Mouse (Mus musculus): ENCODE measurements around the gene Gm7970. TPM values are rescaled to one million over a fixed set of nuclear protein-coding genes. Genes with fewer than 3 reads are reported as not detected.
"Not testable (repeated sequence)": the region's sequence is repeated elsewhere in the genome, so short reads cannot be mapped to it uniquely, and the experiment has no call there.

Gm7970 gene
- not detected in 2 replicates for polyA plus RNA-seq (2015; fragmentation: Nextera tagmentation; extraction: Ambion mirVana)

DNA sequence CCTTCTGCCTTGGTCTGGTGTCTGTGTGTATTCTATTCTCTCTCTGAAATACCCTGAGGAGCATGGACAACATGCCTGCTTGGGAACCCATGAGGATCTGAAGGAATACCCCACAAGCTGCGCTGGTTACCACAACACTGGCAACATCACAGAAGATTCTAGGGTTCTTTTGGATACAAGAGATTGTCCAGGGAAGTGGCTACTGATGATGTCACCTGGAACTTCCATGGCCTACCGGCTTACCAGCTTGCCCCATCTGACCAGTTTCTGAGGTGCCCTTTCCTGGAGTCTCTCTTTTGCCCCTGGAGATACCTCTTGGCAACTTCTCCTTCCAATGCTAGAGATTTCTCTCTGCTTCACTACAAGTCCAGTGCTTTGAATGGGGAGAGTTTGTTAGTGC, at the start of gene Gm7970:
Gene Gm7970, minus strand, starts transcription at position 101 of the 400 bp plus-strand sequence.
- H3K9ac ChIP-seq (replicated peaks; ENCODE audit: low read depth, low read length); ATAC-seq; H3K9me3 ChIP-seq (ENCODE audit: control insufficient read depth, low read length); H3K4me1 ChIP-seq (replicated peaks; ENCODE audit: control insufficient read depth, insufficient read depth, low read length); H3K4me2 ChIP-seq (ENCODE audit: low read length); H3K4me3 ChIP-seq (replicated peaks; ENCODE audit: low read length); H3K36me3 ChIP-seq (ENCODE audit: control insufficient read depth, insufficient read depth); H3K27ac ChIP-seq (ENCODE audit: low read length); H3K27me3 ChIP-seq (replicated peaks; ENCODE audit: control insufficient read depth, insufficient read depth, low read length): not testable (repeated sequence)
- no CpG with 5 or more reads among the region's 2 CpGs for WGBS

- not testable (repeated sequence) for H3K9me3 ChIP-seq (ENCODE audit: control insufficient read depth, low read length); H3K27ac ChIP-seq (ENCODE audit: low read length); ATAC-seq; H3K4me3 ChIP-seq (replicated peaks; ENCODE audit: low read length); H3K4me1 ChIP-seq (replicated peaks; ENCODE audit: control insufficient read depth, insufficient read depth, low read length); H3K27me3 ChIP-seq (replicated peaks; ENCODE audit: control insufficient read depth, insufficient read depth, low read length); H3K4me2 ChIP-seq (ENCODE audit: low read length); H3K9ac ChIP-seq (replicated peaks; ENCODE audit: low read depth, low read length); H3K36me3 ChIP-seq (ENCODE audit: control insufficient read depth, insufficient read depth)
- WGBS, result 95% methylated on average over 15 of the region's 15 CpGs
Measured at GRCm38 (mm10) chr14:41600935-41601334, 45.6 kb upstream of the Gm7970 start.

DNA sequence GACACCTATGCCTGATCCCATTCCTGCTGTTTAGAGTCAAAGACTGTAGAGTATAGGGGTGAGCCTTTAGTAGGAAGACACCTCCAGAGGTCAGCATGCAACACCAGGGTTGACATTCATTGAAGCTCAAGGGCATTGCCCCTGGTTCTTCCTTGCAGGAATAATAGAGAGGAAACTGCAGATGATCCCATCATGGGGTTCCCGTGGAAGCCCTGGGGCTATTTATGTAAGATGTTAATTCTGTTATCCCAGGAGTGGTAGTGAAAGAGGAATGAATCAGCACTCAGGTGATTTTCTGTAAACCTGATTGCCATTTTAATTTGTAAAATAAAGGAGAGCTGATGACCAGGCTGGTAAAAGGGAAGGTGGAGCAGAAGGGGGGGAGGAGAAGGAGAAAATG, 31.0 kb upstream of the Gm7970 start:
- not testable (repeated sequence) for H3K4me1 ChIP-seq (replicated peaks; ENCODE audit: control insufficient read depth, insufficient read depth, low read length); ATAC-seq; H3K27ac ChIP-seq (ENCODE audit: low read length); H3K9me3 ChIP-seq (ENCODE audit: control insufficient read depth, low read length); H3K4me3 ChIP-seq (replicated peaks; ENCODE audit: low read length); H3K9ac ChIP-seq (replicated peaks; ENCODE audit: low read depth, low read length); H3K4me2 ChIP-seq (ENCODE audit: low read length); H3K36me3 ChIP-seq (ENCODE audit: control insufficient read depth, insufficient read depth); H3K27me3 ChIP-seq (replicated peaks; ENCODE audit: control insufficient read depth, insufficient read depth, low read length)
- 81% methylated on average over 1 of the region's 1 CpGs for WGBS

GRCm38 (mm10) chr14:41572911-41573310, 17.5 kb upstream of the Gm7970 start, which contains the start of gene 1700049E17Rik2:
TSS of gene 1700049E17Rik2 (plus strand) at chr14:41573211.
- not testable (repeated sequence) for ATAC-seq; H3K4me2 ChIP-seq (ENCODE audit: low read length); H3K27ac ChIP-seq (ENCODE audit: low read length); H3K9ac ChIP-seq (replicated peaks; ENCODE audit: low read depth, low read length); H3K9me3 ChIP-seq (ENCODE audit: control insufficient read depth, low read length); H3K4me1 ChIP-seq (replicated peaks; ENCODE audit: control insufficient read depth, insufficient read depth, low read length); H3K36me3 ChIP-seq (ENCODE audit: control insufficient read depth, insufficient read depth); H3K27me3 ChIP-seq (replicated peaks; ENCODE audit: control insufficient read depth, insufficient read depth, low read length); H3K4me3 ChIP-seq (replicated peaks; ENCODE audit: low read length)
- no CpG with 5 or more reads among the region's 1 CpGs for WGBS

GRCm38 (mm10) chr14:41524695-41525094, 30.7 kb downstream of the Gm7970 start:
- H3K9me3 ChIP-seq (ENCODE audit: control insufficient read depth, low read length); H3K4me2 ChIP-seq (ENCODE audit: low read length); H3K9ac ChIP-seq (replicated peaks; ENCODE audit: low read depth, low read length); H3K27ac ChIP-seq (ENCODE audit: low read length); H3K4me1 ChIP-seq (replicated peaks; ENCODE audit: control insufficient read depth, insufficient read depth, low read length); H3K4me3 ChIP-seq (replicated peaks; ENCODE audit: low read length); H3K36me3 ChIP-seq (ENCODE audit: control insufficient read depth, insufficient read depth); H3K27me3 ChIP-seq (replicated peaks; ENCODE audit: control insufficient read depth, insufficient read depth, low read length); ATAC-seq: not testable (repeated sequence)
- WGBS, result 78% methylated on average over 1 of the region's 1 CpGs

DNA sequence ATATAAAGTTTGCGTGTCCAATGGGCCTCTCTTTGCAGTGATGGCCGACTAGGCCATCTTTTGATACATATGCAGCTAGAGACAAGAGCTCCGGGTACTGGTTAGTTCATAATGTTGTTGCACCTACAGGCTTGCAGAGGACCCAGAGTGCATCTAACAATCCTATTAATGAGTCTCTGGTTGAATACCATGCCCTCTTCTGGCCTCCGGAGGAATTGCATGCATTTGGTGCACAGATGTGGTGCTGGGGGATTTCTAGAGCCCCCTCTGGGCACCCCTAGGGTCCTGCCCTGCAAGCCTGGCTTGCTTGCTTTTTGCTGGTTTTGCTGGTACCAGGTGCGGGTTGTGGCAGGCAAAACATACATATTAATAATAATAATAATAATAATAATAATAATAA, 34.7 kb downstream of the Gm7970 start:
- H3K27ac ChIP-seq (ENCODE audit: low read length); H3K9me3 ChIP-seq (ENCODE audit: control insufficient read depth, low read length); H3K9ac ChIP-seq (replicated peaks; ENCODE audit: low read depth, low read length); H3K4me1 ChIP-seq (replicated peaks; ENCODE audit: control insufficient read depth, insufficient read depth, low read length); H3K27me3 ChIP-seq (replicated peaks; ENCODE audit: control insufficient read depth, insufficient read depth, low read length); H3K4me2 ChIP-seq (ENCODE audit: low read length); H3K36me3 ChIP-seq (ENCODE audit: control insufficient read depth, insufficient read depth); H3K4me3 ChIP-seq (replicated peaks; ENCODE audit: low read length); ATAC-seq: not testable (repeated sequence)
- WGBS, result 75% methylated on average over 5 of the region's 5 CpGs

Other genes with a start within 250 kb of the Gm7970 start
- gene Gm5798, start 207.0 kb downstream of the Gm7970 start, polyA plus RNA-seq (2015; fragmentation: Nextera tagmentation; extraction: Ambion mirVana), result not detected in 2 replicates
- gene Gm7945, start 169.2 kb downstream of the Gm7970 start, polyA plus RNA-seq (2015; fragmentation: Nextera tagmentation; extraction: Ambion mirVana), result not detected in 2 replicates
- gene Gm6482, start 147.3 kb downstream of the Gm7970 start, polyA plus RNA-seq (2015; fragmentation: Nextera tagmentation; extraction: Ambion mirVana), result not detected in 2 replicates
- gene Gm7954, start 102.1 kb downstream of the Gm7970 start, polyA plus RNA-seq (2015; fragmentation: Nextera tagmentation; extraction: Ambion mirVana), result not detected in 2 replicates
- gene Gm3486, start 66.1 kb downstream of the Gm7970 start, polyA plus RNA-seq (2015; fragmentation: Nextera tagmentation; extraction: Ambion mirVana), result not detected in 2 replicates
- gene 1700049E17Rik2, start 17.6 kb upstream of the Gm7970 start, polyA plus RNA-seq (2015; fragmentation: Nextera tagmentation; extraction: Ambion mirVana), result not detected in 2 replicates
- gene Gm3072, start 69.0 kb upstream of the Gm7970 start, polyA plus RNA-seq (2015; fragmentation: Nextera tagmentation; extraction: Ambion mirVana), result not detected in 2 replicates
- gene Gm3676, start 90.9 kb upstream of the Gm7970 start, polyA plus RNA-seq (2015; fragmentation: Nextera tagmentation; extraction: Ambion mirVana), result not detected in 2 replicates
- not detected in 2 replicates for gene Gm8068, start 146.3 kb upstream of the Gm7970 start, polyA plus RNA-seq (2015; fragmentation: Nextera tagmentation; extraction: Ambion mirVana)
- not detected in 2 replicates for gene Gm7929, start 195.0 kb upstream of the Gm7970 start, polyA plus RNA-seq (2015; fragmentation: Nextera tagmentation; extraction: Ambion mirVana)
- gene Gm47189, start 216.9 kb upstream of the Gm7970 start, polyA plus RNA-seq (2015; fragmentation: Nextera tagmentation; extraction: Ambion mirVana), result not detected in 2 replicates